ENCODE assay signal across 23 mouse cellular contexts in genomic region chr5:17628606-17629005, GRCm38 (mm10). TPM values are rescaled to one million over a fixed set of nuclear protein-coding genes. Genes with fewer than 3 reads are reported as not detected.
"Had no signal": no experiment of that assay in that cellular context is flagged by ENCODE, and none has a peak within 500 bp of the region (broad histone marks: within the 10 kb centered on the region; RNA-seq: fewer than 3 reads in every experiment).

No protein-coding gene starts in this region.

- H3K27ac ChIP-seq: kidney, postnatal 0 days; layer of hippocampus, adult 2 months; limb, embryonic 13.5 days; liver, embryonic 12.5 days; liver, embryonic 15.5 days; lung, embryonic 15.5 days; neural tube, embryonic 12.5 days; stomach, embryonic 15.5 days had no signal

- H3K4me2 ChIP-seq: limb, embryonic 13.5 days; liver, embryonic 12.5 days; liver, embryonic 15.5 days; lung, embryonic 15.5 days; midbrain, embryonic 11.5 days; neural tube, embryonic 12.5 days; stomach, embryonic 15.5 days had no signal

- H3K9me3 ChIP-seq: limb, embryonic 13.5 days; liver, embryonic 12.5 days; liver, embryonic 15.5 days; lung, embryonic 15.5 days; megakaryocyte, embryonic 14.5 days; neural tube, embryonic 12.5 days; stomach, embryonic 15.5 days had no signal

- H3K4me3 ChIP-seq: layer of hippocampus, adult 2 months; limb, embryonic 13.5 days; liver, embryonic 12.5 days; liver, embryonic 15.5 days; lung, embryonic 15.5 days; megakaryocyte, embryonic 14.5 days; neural tube, embryonic 12.5 days; stomach, embryonic 15.5 days had no signal

- H3K27me3 ChIP-seq: limb, embryonic 13.5 days; liver, embryonic 12.5 days; liver, embryonic 15.5 days; lung, embryonic 15.5 days; megakaryocyte, embryonic 14.5 days; neural tube, embryonic 12.5 days; stomach, embryonic 15.5 days had no signal

- ATAC-seq: intestine, embryonic 16.5 days; liver, embryonic 12.5 days had no signal

- H3K36me3 ChIP-seq: limb, embryonic 13.5 days; liver, embryonic 12.5 days; liver, embryonic 15.5 days; lung, embryonic 15.5 days; neural tube, embryonic 12.5 days; stomach, embryonic 15.5 days had no signal

- H3K9ac ChIP-seq: limb, embryonic 13.5 days; liver, embryonic 12.5 days; liver, embryonic 15.5 days; lung, embryonic 15.5 days; neural tube, embryonic 12.5 days; stomach, embryonic 15.5 days had no signal

- DNase-seq: kidney, postnatal 25 days; layer of hippocampus, adult 9-11 months; liver; lung, adult 18-20 months; lung, postnatal 10 days; lung, postnatal 36 days; midbrain, embryonic 14.5 days; retina, postnatal 1 day; right cerebral cortex, postnatal 25 days; spleen, adult 18-20 months; thymus, postnatal 25 days had no signal

- H3K4me1 ChIP-seq: liver, embryonic 12.5 days; liver, embryonic 15.5 days; lung, embryonic 15.5 days; megakaryocyte, embryonic 14.5 days; neural tube, embryonic 12.5 days; stomach, embryonic 15.5 days had no signal

RNA-seq across cellular contexts. Expression of gene Sema3c, which starts 54.5 kb away (rescaled TPM):
- total RNA-seq: neutrophil, adult 5-6 weeks had no signal
